Mouse (Mus musculus): ENCODE results near the gene Dcdc2b. TPM values are rescaled to one million over a fixed set of nuclear protein-coding genes. Genes with fewer than 3 reads are reported as not detected.

The Dcdc2b gene
- polyA plus RNA-seq, 1 experiment from 2014 or later = 4.0 TPM

- Histone ChIP-seq H3K4me1 (replicated peaks; ENCODE audit: control insufficient read depth, insufficient read depth, low read length) (peaks cover 39% of the 10 kb centered on the region), H3K4me2 (ENCODE audit: low read length) (peak within 1 kb of the TSS; percentile 79), H3K4me3 (replicated peaks; ENCODE audit: low read length) (peak within 1 kb of the TSS; percentile 62), H3K27ac (ENCODE audit: low read length) (peak within 1 kb of the TSS; percentile 95), H3K36me3 (ENCODE audit: control insufficient read depth, insufficient read depth) (peaks cover 18% of the 10 kb centered on the region), H3K27me3 (replicated peaks; ENCODE audit: control insufficient read depth, insufficient read depth, low read length) (no peaks in the 10 kb centered on the region), H3K9ac (replicated peaks; ENCODE audit: low read depth, low read length) (peak within 1 kb of the TSS; percentile 72), H3K9me3 (ENCODE audit: control insufficient read depth, low read length) (no peaks in the 10 kb centered on the region)
- 0% methylated on average over 10 of the region's 10 CpGs for WGBS
- peak; percentile 62 for ATAC-seq
Observed at GRCm38 (mm10) chr4:129623681-129624091, 9.6 kb upstream of the Dcdc2b start, which contains the start of gene Ccdc28b. TSS of gene Ccdc28b (minus strand) at chr4:129623947.

GRCm38 (mm10) chr4:129622803-129623535 is 8.9 kb upstream of the Dcdc2b start:
- Histone ChIP-seq H3K9me3 (ENCODE audit: control insufficient read depth, low read length) (no peaks in the 10 kb centered on the region), H3K4me3 (replicated peaks; ENCODE audit: low read length) (peak overlapping the region; percentile 62), H3K27ac (ENCODE audit: low read length) (peak overlapping the region; percentile 95), H3K4me2 (ENCODE audit: low read length) (peak overlapping the region; percentile 79), H3K4me1 (replicated peaks; ENCODE audit: control insufficient read depth, insufficient read depth, low read length) (peaks cover 45% of the 10 kb centered on the region), H3K36me3 (ENCODE audit: control insufficient read depth, insufficient read depth) (peaks cover 11% of the 10 kb centered on the region; the same call in 1 of the 2 replicates), H3K9ac (replicated peaks; ENCODE audit: low read depth, low read length) (peak overlapping the region; percentile 72), H3K27me3 (replicated peaks; ENCODE audit: control insufficient read depth, insufficient read depth, low read length) (no peaks in the 10 kb centered on the region)
- 20% methylated on average over 8 of the region's 8 CpGs for WGBS
- no peak for ATAC-seq

GRCm38 (mm10) chr4:129622120-129622802 is 8.2 kb upstream of the Dcdc2b start:
- H3K9me3 ChIP-seq (ENCODE audit: control insufficient read depth, low read length) = no peaks in the 10 kb centered on the region
- H3K4me1 ChIP-seq (replicated peaks; ENCODE audit: control insufficient read depth, insufficient read depth, low read length) = peaks cover 51% of the 10 kb centered on the region

GRCm38 (mm10) chr4:129621283-129621841 is 7.3 kb upstream of the Dcdc2b start:
- H3K4me1 ChIP-seq (replicated peaks; ENCODE audit: control insufficient read depth, insufficient read depth, low read length) = peaks cover 51% of the 10 kb centered on the region
- no peak overlapping the region for H3K4me3 ChIP-seq (replicated peaks; ENCODE audit: low read length)
- no peak for ATAC-seq
- H3K9me3 ChIP-seq (ENCODE audit: control insufficient read depth, low read length) = no peaks in the 10 kb centered on the region
- H3K9ac ChIP-seq (replicated peaks; ENCODE audit: low read depth, low read length) = no peak overlapping the region
- H3K36me3 ChIP-seq (ENCODE audit: control insufficient read depth, insufficient read depth) = 0 out of 2 replicates have a peak, but pooled peaks cover 2% of the 10 kb centered on the region
- H3K27ac ChIP-seq (ENCODE audit: low read length) = no peak overlapping the region
- 86% methylated on average over 8 of the region's 8 CpGs for WGBS
- H3K4me2 ChIP-seq (ENCODE audit: low read length) = no peak overlapping the region
- H3K27me3 ChIP-seq (replicated peaks; ENCODE audit: control insufficient read depth, insufficient read depth, low read length) = no peaks in the 10 kb centered on the region

More at GRCm38 (mm10) chr4:129622120-129622802, 8.2 kb upstream of the Dcdc2b start:
- peak overlapping the region; percentile 72 for H3K9ac ChIP-seq (replicated peaks; ENCODE audit: low read depth, low read length)
- peaks cover 4% of the 10 kb centered on the region; the same call in 1 of the 2 replicates for H3K36me3 ChIP-seq (ENCODE audit: control insufficient read depth, insufficient read depth)
- H3K4me3 ChIP-seq (replicated peaks; ENCODE audit: low read length) = peak overlapping the region; percentile 62; the same call in 1 of the 2 replicates
- peak overlapping the region; percentile 79 for H3K4me2 ChIP-seq (ENCODE audit: low read length)
- ATAC-seq = no peak
- WGBS = 79% methylated on average over 11 of the region's 11 CpGs
- H3K27me3 ChIP-seq (replicated peaks; ENCODE audit: control insufficient read depth, insufficient read depth, low read length) = no peaks in the 10 kb centered on the region
- no peak overlapping the region for H3K27ac ChIP-seq (ENCODE audit: low read length)

- no peaks in the 10 kb centered on the region for H3K27me3 ChIP-seq (replicated peaks; ENCODE audit: control insufficient read depth, insufficient read depth, low read length)
- ATAC-seq = no peak
- peaks cover 48% of the 10 kb centered on the region for H3K4me1 ChIP-seq (replicated peaks; ENCODE audit: control insufficient read depth, insufficient read depth, low read length)
- H3K4me2 ChIP-seq (ENCODE audit: low read length) = no peak overlapping the region
- H3K9me3 ChIP-seq (ENCODE audit: control insufficient read depth, low read length) = no peaks in the 10 kb centered on the region
- H3K27ac ChIP-seq (ENCODE audit: low read length) = no peak overlapping the region
- no peak overlapping the region for H3K9ac ChIP-seq (replicated peaks; ENCODE audit: low read depth, low read length)
- 90% methylated on average over 11 of the region's 11 CpGs for WGBS
- no peaks in the 10 kb centered on the region for H3K36me3 ChIP-seq (ENCODE audit: control insufficient read depth, insufficient read depth)
- H3K4me3 ChIP-seq (replicated peaks; ENCODE audit: low read length) = no peak overlapping the region
Observed at GRCm38 (mm10) chr4:129620419-129621282, 6.6 kb upstream of the Dcdc2b start.

- ATAC-seq = peak; percentile 91
- no peaks in the 10 kb centered on the region for H3K27me3 ChIP-seq (replicated peaks; ENCODE audit: control insufficient read depth, insufficient read depth, low read length)
- H3K9me3 ChIP-seq (ENCODE audit: control insufficient read depth, low read length) = no peaks in the 10 kb centered on the region
- whole genome bisulfite sequencing = 5% methylated on average over 43 of the region's 44 CpGs
- peaks cover 38% of the 10 kb centered on the region for H3K4me1 ChIP-seq (replicated peaks; ENCODE audit: control insufficient read depth, insufficient read depth, low read length)
- no peaks in the 10 kb centered on the region for H3K36me3 ChIP-seq (ENCODE audit: control insufficient read depth, insufficient read depth)
- peak within 1 kb of the TSS; percentile 92 for H3K27ac ChIP-seq (ENCODE audit: low read length)
- peak within 1 kb of the TSS; percentile 78 for H3K4me2 ChIP-seq (ENCODE audit: low read length)
- peak within 1 kb of the TSS; percentile 92 for H3K9ac ChIP-seq (replicated peaks; ENCODE audit: low read depth, low read length)
- H3K4me3 ChIP-seq (replicated peaks; ENCODE audit: low read length) = peak within 1 kb of the TSS; percentile 74
Observed at GRCm38 (mm10) chr4:129618786-129619691, 5.0 kb upstream of the Dcdc2b start, which contains the start of gene Iqcc. TSS of gene Iqcc (minus strand) at chr4:129619099.

- Histone ChIP-seq H3K27me3 (replicated peaks; ENCODE audit: control insufficient read depth, insufficient read depth, low read length) (no peaks in the 10 kb centered on the region), H3K36me3 (ENCODE audit: control insufficient read depth, insufficient read depth) (no peaks in the 10 kb centered on the region), H3K4me2 (ENCODE audit: low read length) (peak overlapping the region; percentile 78), H3K4me3 (replicated peaks; ENCODE audit: low read length) (peak overlapping the region; percentile 74), H3K9ac (replicated peaks; ENCODE audit: low read depth, low read length) (peak overlapping the region; percentile 92), H3K4me1 (replicated peaks; ENCODE audit: control insufficient read depth, insufficient read depth, low read length) (peaks cover 37% of the 10 kb centered on the region), H3K27ac (ENCODE audit: low read length) (peak overlapping the region; percentile 92; the same call in 1 of the 2 replicates), H3K9me3 (ENCODE audit: control insufficient read depth, low read length) (no peaks in the 10 kb centered on the region)
- 90% methylated on average over 5 of the region's 5 CpGs for WGBS
- no peak for ATAC-seq
Observed at GRCm38 (mm10) chr4:129618031-129618430, 4.0 kb upstream of the Dcdc2b start.

- no peak overlapping the region for H3K27ac ChIP-seq (ENCODE audit: low read length)
- no peak overlapping the region for H3K4me2 ChIP-seq (ENCODE audit: low read length)
- H3K4me1 ChIP-seq (replicated peaks; ENCODE audit: control insufficient read depth, insufficient read depth, low read length) = peaks cover 28% of the 10 kb centered on the region
- H3K9ac ChIP-seq (replicated peaks; ENCODE audit: low read depth, low read length) = no peak overlapping the region
- no peak for ATAC-seq
- no peaks in the 10 kb centered on the region for H3K36me3 ChIP-seq (ENCODE audit: control insufficient read depth, insufficient read depth)
- no peaks in the 10 kb centered on the region for H3K9me3 ChIP-seq (ENCODE audit: control insufficient read depth, low read length)
- H3K27me3 ChIP-seq (replicated peaks; ENCODE audit: control insufficient read depth, insufficient read depth, low read length) = no peaks in the 10 kb centered on the region
- 95% methylated on average over 7 of the region's 7 CpGs for WGBS
- H3K4me3 ChIP-seq (replicated peaks; ENCODE audit: low read length) = no peak overlapping the region
Observed at GRCm38 (mm10) chr4:129617121-129617641, 3.1 kb upstream of the Dcdc2b start.

All from forebrain, embryonic 16.5 days (tissue).